Mouse (Mus musculus): Measurements from ENCODE around the gene E130308A19Rik. TPM values are rescaled to one million over a fixed set of nuclear protein-coding genes. Genes with fewer than 3 reads are reported as not detected.

E130308A19Rik gene
- polyA plus RNA-seq, 1 experiment from 2014 or later: 30.5 TPM

DNA sequence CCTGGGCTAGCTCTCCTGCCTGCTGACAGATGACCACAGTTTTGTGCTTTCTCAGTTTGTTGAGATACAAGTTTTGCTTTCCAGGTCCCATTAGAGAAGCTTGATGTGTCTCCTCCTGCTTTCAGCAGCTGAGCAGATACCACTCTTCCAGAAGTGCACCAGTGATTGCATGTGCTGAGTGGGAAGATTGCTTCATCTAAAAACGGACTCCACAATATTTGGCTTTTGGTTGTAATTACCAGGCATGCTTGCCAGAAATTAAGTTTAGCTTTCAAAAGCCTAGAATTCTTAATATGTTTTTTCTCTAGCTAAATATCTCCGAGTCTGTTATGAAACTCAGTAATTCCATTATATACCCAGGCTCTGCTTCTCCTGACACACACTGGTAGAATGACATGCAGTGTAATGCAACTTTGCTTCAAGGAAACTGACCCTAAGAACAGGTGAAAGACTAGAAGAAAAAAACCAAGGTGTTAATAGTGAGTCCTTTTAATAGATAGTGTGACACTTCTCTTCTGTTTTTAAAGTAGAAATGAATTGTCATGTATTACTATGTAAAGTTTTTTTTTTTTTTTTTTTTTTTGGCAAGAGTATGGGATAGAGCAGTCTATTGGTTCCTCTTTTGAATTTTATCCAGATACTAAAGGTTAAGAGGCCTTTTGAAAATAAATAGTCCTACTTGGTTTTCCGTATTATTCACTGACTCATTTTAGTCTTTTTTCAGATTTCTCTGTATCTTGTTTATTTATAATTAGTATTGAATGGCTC lies 40.7 kb downstream of the E130308A19Rik start:
- Histone ChIP-seq H3K4me3 (ENCODE audit: low read depth, low read length) (no peak overlapping the region), H3K9me3 (replicated peaks; ENCODE audit: control insufficient read depth, low read length) (no peaks in the 10 kb centered on the region), H3K27ac (ENCODE audit: low read depth, low read length) (no peak overlapping the region), H3K4me1 (ENCODE audit: control insufficient read depth, insufficient read depth, low read length) (peaks cover 18% of the 10 kb centered on the region), H3K4me2 (no peak overlapping the region), H3K36me3 (ENCODE audit: control insufficient read depth, insufficient read depth, low read length) (no peaks in the 10 kb centered on the region), H3K27me3 (ENCODE audit: control insufficient read depth, insufficient read depth, low read length) (no peaks in the 10 kb centered on the region), H3K9ac (ENCODE audit: low read depth, low read length) (no peak overlapping the region)
- 66% methylated on average over 3 of the region's 3 CpGs for WGBS (ENCODE audit: insufficient replicate concordance)
- no peak for ATAC-seq (replicated peaks; ENCODE audit: insufficient number of reproducible peaks, low FRiP score, low TSS enrichment)

- Histone ChIP-seq H3K9me3 (replicated peaks; ENCODE audit: control insufficient read depth, low read length) (no peaks in the 10 kb centered on the region), H3K4me2 (no peak overlapping the region), H3K27ac (ENCODE audit: low read depth, low read length) (no peak overlapping the region), H3K27me3 (ENCODE audit: control insufficient read depth, insufficient read depth, low read length) (no peaks in the 10 kb centered on the region), H3K9ac (ENCODE audit: low read depth, low read length) (no peak overlapping the region), H3K4me1 (ENCODE audit: control insufficient read depth, insufficient read depth, low read length) (peaks cover 18% of the 10 kb centered on the region), H3K4me3 (ENCODE audit: low read depth, low read length) (no peak overlapping the region), H3K36me3 (ENCODE audit: control insufficient read depth, insufficient read depth, low read length) (no peaks in the 10 kb centered on the region)
- no peak for ATAC-seq (replicated peaks; ENCODE audit: insufficient number of reproducible peaks, low FRiP score, low TSS enrichment)
- WGBS (ENCODE audit: insufficient replicate concordance): 62% methylated on average over 3 of the region's 3 CpGs
Measured at GRCm38 (mm10) chr4:59668050-59668449, 42.0 kb downstream of the E130308A19Rik start.

GRCm38 (mm10) chr4:59669131-59669530 lies 43.1 kb downstream of the E130308A19Rik start:
- ATAC-seq (replicated peaks; ENCODE audit: insufficient number of reproducible peaks, low FRiP score, low TSS enrichment): no peak
- Histone ChIP-seq H3K4me3 (ENCODE audit: low read depth, low read length) (no peak overlapping the region), H3K27me3 (ENCODE audit: control insufficient read depth, insufficient read depth, low read length) (no peaks in the 10 kb centered on the region), H3K9ac (ENCODE audit: low read depth, low read length) (no peak overlapping the region), H3K4me1 (ENCODE audit: control insufficient read depth, insufficient read depth, low read length) (peaks cover 18% of the 10 kb centered on the region), H3K4me2 (no peak overlapping the region), H3K36me3 (ENCODE audit: control insufficient read depth, insufficient read depth, low read length) (no peaks in the 10 kb centered on the region), H3K27ac (ENCODE audit: low read depth, low read length) (no peak overlapping the region), H3K9me3 (replicated peaks; ENCODE audit: control insufficient read depth, low read length) (no peaks in the 10 kb centered on the region)
- WGBS (ENCODE audit: insufficient replicate concordance): 93% methylated on average over 1 of the region's 1 CpGs

- Histone ChIP-seq H3K9me3 (replicated peaks; ENCODE audit: control insufficient read depth, low read length) (no peaks in the 10 kb centered on the region), H3K4me3 (ENCODE audit: low read depth, low read length) (no peak overlapping the region), H3K4me2 (no peak overlapping the region), H3K36me3 (ENCODE audit: control insufficient read depth, insufficient read depth, low read length) (no peaks in the 10 kb centered on the region), H3K9ac (ENCODE audit: low read depth, low read length) (no peak overlapping the region), H3K27ac (ENCODE audit: low read depth, low read length) (no peak overlapping the region), H3K4me1 (ENCODE audit: control insufficient read depth, insufficient read depth, low read length) (peaks cover 21% of the 10 kb centered on the region), H3K27me3 (ENCODE audit: control insufficient read depth, insufficient read depth, low read length) (no peaks in the 10 kb centered on the region)
- 80% methylated on average over 2 of the region's 2 CpGs for WGBS (ENCODE audit: insufficient replicate concordance)
- no peak for ATAC-seq (replicated peaks; ENCODE audit: insufficient number of reproducible peaks, low FRiP score, low TSS enrichment)
Measured at GRCm38 (mm10) chr4:59670015-59670414, 44.0 kb downstream of the E130308A19Rik start.

DNA sequence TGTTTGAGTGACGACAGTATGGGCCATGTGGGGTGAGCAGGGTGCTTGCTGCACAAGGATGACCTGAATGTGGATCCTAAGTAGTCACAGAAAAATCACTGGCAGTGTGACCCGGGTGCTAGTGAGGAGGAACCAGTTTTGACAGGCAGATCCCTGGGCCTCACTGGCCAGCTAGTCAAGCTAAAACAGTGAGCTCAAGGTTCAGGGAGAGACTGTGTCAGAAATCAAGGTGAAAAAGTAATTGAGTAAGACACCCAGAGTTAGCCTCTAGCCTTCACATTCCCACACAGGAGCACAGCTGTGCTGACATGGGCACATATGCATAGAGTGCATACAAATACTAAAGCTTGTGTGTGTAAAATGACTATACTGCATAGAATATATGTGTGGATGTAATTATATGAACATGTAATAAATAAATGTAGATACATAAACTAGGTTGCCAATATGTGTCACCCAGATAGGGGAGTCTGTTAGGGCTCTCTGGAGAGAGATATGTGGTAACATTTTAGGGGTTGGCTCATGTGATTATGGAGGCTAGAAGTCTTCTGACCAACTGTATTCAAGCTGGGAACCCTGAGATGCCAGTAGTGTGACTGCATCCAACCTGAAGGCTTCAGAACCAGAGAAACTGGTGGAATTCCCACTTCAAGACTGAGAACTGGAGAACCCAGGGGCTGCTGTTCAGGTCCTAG lies 47.6 kb downstream of the E130308A19Rik start:
- H3K9me3 ChIP-seq (replicated peaks; ENCODE audit: control insufficient read depth, low read length): no peaks in the 10 kb centered on the region
- ATAC-seq (replicated peaks; ENCODE audit: insufficient number of reproducible peaks, low FRiP score, low TSS enrichment): no peak
- no peak overlapping the region for H3K27ac ChIP-seq (ENCODE audit: low read depth, low read length)
- H3K4me2 ChIP-seq: no peak overlapping the region
- no peaks in the 10 kb centered on the region for H3K36me3 ChIP-seq (ENCODE audit: control insufficient read depth, insufficient read depth, low read length)
- H3K4me3 ChIP-seq (ENCODE audit: low read depth, low read length): no peak overlapping the region
- no peak overlapping the region for H3K9ac ChIP-seq (ENCODE audit: low read depth, low read length)
- no peaks in the 10 kb centered on the region for H3K27me3 ChIP-seq (ENCODE audit: control insufficient read depth, insufficient read depth, low read length)
- H3K4me1 ChIP-seq (ENCODE audit: control insufficient read depth, insufficient read depth, low read length): peaks cover 12% of the 10 kb centered on the region
- 79% methylated on average over 2 of the region's 2 CpGs for WGBS (ENCODE audit: insufficient replicate concordance)

GRCm38 (mm10) chr4:59674929-59675679 lies 49.1 kb downstream of the E130308A19Rik start:
- WGBS (ENCODE audit: insufficient replicate concordance): 71% methylated on average over 8 of the region's 8 CpGs
- Histone ChIP-seq H3K4me3 (ENCODE audit: low read depth, low read length) (no peak overlapping the region), H3K9me3 (replicated peaks; ENCODE audit: control insufficient read depth, low read length) (no peaks in the 10 kb centered on the region), H3K27ac (ENCODE audit: low read depth, low read length) (no peak overlapping the region), H3K4me1 (ENCODE audit: control insufficient read depth, insufficient read depth, low read length) (peaks cover 12% of the 10 kb centered on the region), H3K4me2 (no peak overlapping the region), H3K27me3 (ENCODE audit: control insufficient read depth, insufficient read depth, low read length) (no peaks in the 10 kb centered on the region), H3K36me3 (ENCODE audit: control insufficient read depth, insufficient read depth, low read length) (no peaks in the 10 kb centered on the region), H3K9ac (ENCODE audit: low read depth, low read length) (no peak overlapping the region)
- ATAC-seq (replicated peaks; ENCODE audit: insufficient number of reproducible peaks, low FRiP score, low TSS enrichment): no peak

DNA sequence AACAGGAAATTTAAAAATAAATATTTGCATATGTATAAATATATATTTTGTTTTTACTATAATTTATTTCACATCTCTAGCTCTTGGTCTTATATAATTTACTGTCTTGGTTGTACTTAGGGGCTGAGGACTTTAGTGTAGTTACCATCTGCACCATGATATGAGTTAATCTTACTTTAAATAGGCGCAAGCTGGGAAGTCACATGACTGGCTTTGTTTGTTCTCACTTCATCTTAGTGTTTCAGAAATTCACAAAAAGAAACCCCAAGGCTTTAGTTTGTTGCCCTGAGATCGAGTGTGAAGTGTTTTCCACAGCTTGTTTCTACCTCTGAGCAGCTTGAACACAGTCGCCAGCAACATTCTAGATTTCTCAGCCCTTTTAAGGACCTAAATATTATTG lies 49.7 kb downstream of the E130308A19Rik start:
- WGBS (ENCODE audit: insufficient replicate concordance): 72% methylated on average over 3 of the region's 3 CpGs
- Histone ChIP-seq H3K4me1 (ENCODE audit: control insufficient read depth, insufficient read depth, low read length) (peaks cover 12% of the 10 kb centered on the region), H3K4me3 (ENCODE audit: low read depth, low read length) (no peak overlapping the region), H3K27me3 (ENCODE audit: control insufficient read depth, insufficient read depth, low read length) (no peaks in the 10 kb centered on the region), H3K4me2 (no peak overlapping the region), H3K9ac (ENCODE audit: low read depth, low read length) (no peak overlapping the region), H3K9me3 (replicated peaks; ENCODE audit: control insufficient read depth, low read length) (no peaks in the 10 kb centered on the region), H3K27ac (ENCODE audit: low read depth, low read length) (no peak overlapping the region), H3K36me3 (ENCODE audit: control insufficient read depth, insufficient read depth, low read length) (no peaks in the 10 kb centered on the region)
- ATAC-seq (replicated peaks; ENCODE audit: insufficient number of reproducible peaks, low FRiP score, low TSS enrichment): no peak

GRCm38 (mm10) chr4:59681383-59681782 lies 55.4 kb downstream of the E130308A19Rik start:
- H3K4me2 ChIP-seq: no peak overlapping the region
- H3K4me3 ChIP-seq (ENCODE audit: low read depth, low read length): no peak overlapping the region
- H3K9me3 ChIP-seq (replicated peaks; ENCODE audit: control insufficient read depth, low read length): no peaks in the 10 kb centered on the region
- peaks cover 26% of the 10 kb centered on the region for H3K4me1 ChIP-seq (ENCODE audit: control insufficient read depth, insufficient read depth, low read length)
- no peak overlapping the region for H3K27ac ChIP-seq (ENCODE audit: low read depth, low read length)
- no peaks in the 10 kb centered on the region for H3K36me3 ChIP-seq (ENCODE audit: control insufficient read depth, insufficient read depth, low read length)
- 91% methylated on average over 1 of the region's 1 CpGs for WGBS (ENCODE audit: insufficient replicate concordance)
- no peak for ATAC-seq (replicated peaks; ENCODE audit: insufficient number of reproducible peaks, low FRiP score, low TSS enrichment)
- H3K9ac ChIP-seq (ENCODE audit: low read depth, low read length): no peak overlapping the region
- H3K27me3 ChIP-seq (ENCODE audit: control insufficient read depth, insufficient read depth, low read length): no peaks in the 10 kb centered on the region

Measured in heart, embryonic 11.5 days (tissue).